Mouse (Mus musculus) G1E (cell line): ENCODE results near the gene Mpdu1.

Experiments
- GATA1 ChIP-seq: IDR thresholded peaks from 2 replicates; pipeline ENCODE4 v1.6.1; 2012; ENCODE audit warnings: borderline replicate concordance, low read length, inconsistent platforms, mixed read lengths
- TAL1 ChIP-seq: conservative IDR thresholded peaks from 2 replicates; pipeline ENCODE4 v1.6.1; 2012; ENCODE audit warnings: low read depth, low read length, inconsistent platforms, mixed read lengths

DNA sequence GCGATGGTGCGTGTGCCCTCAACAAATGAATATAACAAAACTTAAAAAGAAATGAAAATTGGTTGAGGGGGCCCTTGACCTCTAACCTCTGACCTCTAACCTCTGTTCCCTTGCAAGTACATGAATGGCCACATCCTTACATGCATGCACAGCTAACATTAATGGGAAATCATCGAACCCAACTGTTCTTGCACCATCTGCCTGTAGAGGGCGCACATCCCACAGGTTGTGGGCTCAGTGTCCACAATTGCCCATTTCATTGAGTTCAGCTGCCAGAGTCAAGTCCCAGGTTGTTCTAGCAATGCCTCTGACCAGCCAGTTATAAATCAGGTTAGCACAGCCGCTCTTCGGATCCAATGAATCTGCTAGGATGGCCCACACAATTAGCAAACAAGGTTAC is 34.2 kb downstream of the Mpdu1 start:
- no peak for TF ChIP-seq TAL1
- TF ChIP-seq GATA1 = no peak
